Mouse (Mus musculus) adrenal gland, adult 2 months (tissue): ENCODE results near the gene Fkbpl. TPM values are rescaled to one million over a fixed set of nuclear protein-coding genes. Genes with fewer than 3 reads are reported as not detected.

Experiments
- DNase-seq: peaks from one replicate; pipeline ENCODE4 v3.0.0; 2021
- long read RNA-seq: library from polyadenylated mRNA; stranded (forward); transcript quantifications from one replicate; pipeline ENCODE4 v2.0.0, GENCODE M21; 2021
- polyA plus RNA-seq: library from polyadenylated mRNA; depleted of rRNA; stranded (reverse); fragments of >200 nt; gene quantifications from 2 replicates; pipeline ENCODE4 v1.2.3, GENCODE M21; 2012; rRNA removed
- total RNA-seq, 2 experiments: library from RNA; stranded (reverse); gene quantifications; 2 replicates each; pipeline ENCODE4 v1.2.3; 2021

The Fkbpl gene
- total RNA-seq (10 to 100 TPM; 12.7 to 17.2 TPM), polyA plus RNA-seq (7.1 and 7.6 TPM in 2 replicates)
- long read RNA-seq, transcript Fkbpl-201 (2 exons, 1,270 nt) = major isoform, 5 of 11 reads
- long read RNA-seq, partial matches to known transcripts = 0 of 11 reads
- long read RNA-seq, other reads (novel, unspliced or antisense) = 3 of 11 reads

GRCm38 (mm10) chr17:34644608-34645007, at the start of gene Fkbpl:
Gene Fkbpl (plus strand): TSS chr17:34644764.
- peak; percentile 96 for DNase-seq

DNA sequence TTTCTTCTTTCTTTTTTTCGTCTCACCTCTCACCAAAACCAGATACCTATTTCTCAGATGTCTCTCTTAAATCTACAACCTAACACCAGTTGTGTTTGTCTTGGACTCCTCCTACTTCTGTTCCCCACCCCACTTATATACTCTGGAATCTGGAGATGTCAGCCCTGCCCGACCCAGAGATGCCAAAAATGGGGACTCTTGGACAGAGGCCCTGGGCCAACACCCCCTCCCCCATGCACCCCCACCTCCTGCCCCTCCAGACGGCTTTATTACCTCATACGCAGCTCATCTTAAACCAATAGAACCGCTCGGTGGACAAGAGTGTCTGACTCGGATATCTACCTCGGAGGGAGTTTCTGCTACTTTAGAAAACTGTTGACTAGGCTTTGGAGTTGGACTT, 48.5 kb upstream of the Fkbpl start:
- DNase-seq = no peak

DNA sequence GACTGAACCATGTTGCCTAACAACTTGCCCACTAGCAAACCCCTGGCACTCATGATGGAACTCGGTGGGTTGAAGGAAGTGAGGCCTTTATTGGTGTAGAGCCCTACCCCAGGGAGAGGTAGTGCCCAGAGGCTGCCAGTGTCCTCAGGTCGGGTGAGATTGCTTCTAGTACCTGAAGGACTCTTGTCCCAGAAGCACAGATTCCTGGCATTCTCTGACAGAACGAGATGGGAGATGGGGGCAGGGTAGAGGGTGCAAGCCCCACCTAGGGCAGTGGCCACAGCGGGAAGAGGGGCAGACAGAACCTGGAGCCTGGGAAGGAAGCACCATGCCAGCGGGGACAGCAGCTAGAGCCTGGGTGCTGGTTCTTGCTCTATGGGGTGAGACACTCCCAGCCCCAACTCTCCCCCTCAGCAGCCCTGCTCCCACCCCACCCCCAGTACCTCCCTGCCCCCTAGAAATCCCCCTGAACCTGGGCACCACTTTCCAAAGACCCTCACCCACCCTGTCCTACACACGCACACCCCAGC, 46.9 kb upstream of the Fkbpl start, which contains the start of gene Ager:
Gene Ager (plus strand): TSS at position 297 of the 530 bp plus-strand sequence.
- no peak for DNase-seq

GRCm38 (mm10) chr17:34599891-34600290, 44.7 kb upstream of the Fkbpl start:
- no peak for DNase-seq

GRCm38 (mm10) chr17:34601796-34602195, 42.8 kb upstream of the Fkbpl start:
- no peak for DNase-seq

GRCm38 (mm10) chr17:34603375-34604060, 41.0 kb upstream of the Fkbpl start, which contains the start of gene Rnf5:
Gene Rnf5 (minus strand): TSS chr17:34603690.
- DNase-seq = peak; percentile 97

DNA sequence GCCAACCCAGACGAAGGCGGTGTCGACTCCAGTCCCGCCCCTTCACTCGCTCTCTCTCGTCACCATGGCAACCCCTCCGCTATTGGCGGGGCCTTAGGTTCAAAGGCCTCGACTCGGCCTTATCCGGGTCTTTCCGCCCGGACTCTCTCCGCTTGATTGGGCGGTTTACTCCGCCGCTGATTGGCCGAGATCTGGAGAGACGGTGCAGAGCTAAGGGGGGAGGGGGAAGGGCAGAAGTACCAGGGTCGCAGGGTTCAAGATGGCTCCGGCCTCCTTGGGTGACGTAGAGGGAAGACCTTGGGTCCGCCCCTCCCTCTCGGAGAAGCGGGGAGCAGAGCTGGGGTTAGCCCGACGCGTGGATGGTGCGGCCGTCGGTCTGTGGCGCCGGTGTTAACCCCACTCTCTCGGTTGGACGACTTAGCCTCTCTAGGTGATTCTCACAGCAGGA, 40.5 kb upstream of the Fkbpl start, which contains the start of gene Agpat1:
Gene Agpat1 (plus strand): TSS at position 202 of the 448 bp plus-strand sequence.
- DNase-seq = peak; percentile 99

GRCm38 (mm10) chr17:34604511-34605237, 39.9 kb upstream of the Fkbpl start:
- peak; percentile 83 for DNase-seq

- peak; percentile 98 for DNase-seq
Measured at GRCm38 (mm10) chr17:34605609-34606008, 39.0 kb upstream of the Fkbpl start.

DNA sequence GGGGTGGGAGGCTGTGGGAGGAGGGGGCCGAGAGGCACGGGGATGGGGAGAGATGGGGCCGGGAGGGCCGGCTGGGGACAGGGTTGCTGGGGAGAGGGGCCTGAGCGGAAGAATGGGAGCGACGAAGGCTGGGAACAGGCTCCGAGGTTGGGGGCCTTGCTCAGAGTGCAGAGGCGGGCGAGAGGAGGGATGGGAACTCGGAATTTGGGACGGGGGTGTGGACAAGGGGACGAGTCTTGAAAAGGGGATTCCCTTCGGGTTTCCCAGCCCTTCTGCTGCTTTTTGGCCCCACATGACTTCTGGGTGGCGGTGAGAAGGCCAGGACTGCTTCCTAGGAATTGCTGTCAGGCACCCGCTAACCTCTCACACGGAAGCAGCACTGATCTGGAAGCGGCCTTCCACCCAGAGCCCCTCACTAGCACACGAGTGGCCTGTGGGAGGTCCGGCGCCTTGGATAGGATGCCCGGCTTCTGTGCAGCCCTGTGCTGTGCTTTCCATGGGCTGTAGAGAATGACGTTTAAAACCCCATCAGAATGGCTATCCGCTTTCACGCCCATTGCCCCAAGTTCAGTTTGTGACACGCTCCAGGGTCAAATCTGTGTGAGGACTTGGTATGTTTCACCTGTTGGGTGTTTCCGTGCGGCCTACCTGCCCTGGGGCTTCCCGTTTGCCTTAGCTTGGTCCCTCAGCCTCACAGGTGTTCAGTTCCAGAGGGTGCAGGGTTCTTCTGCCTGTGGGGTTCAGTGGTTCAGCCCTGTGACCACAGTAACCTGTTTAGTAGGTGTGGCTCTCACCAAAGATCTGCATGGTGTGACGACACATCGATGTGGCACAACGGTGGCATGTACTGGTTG, 38.2 kb upstream of the Fkbpl start:
- peak; percentile 48 for DNase-seq

GRCm38 (mm10) chr17:34607997-34608396, 36.6 kb upstream of the Fkbpl start:
- no peak for DNase-seq

DNA sequence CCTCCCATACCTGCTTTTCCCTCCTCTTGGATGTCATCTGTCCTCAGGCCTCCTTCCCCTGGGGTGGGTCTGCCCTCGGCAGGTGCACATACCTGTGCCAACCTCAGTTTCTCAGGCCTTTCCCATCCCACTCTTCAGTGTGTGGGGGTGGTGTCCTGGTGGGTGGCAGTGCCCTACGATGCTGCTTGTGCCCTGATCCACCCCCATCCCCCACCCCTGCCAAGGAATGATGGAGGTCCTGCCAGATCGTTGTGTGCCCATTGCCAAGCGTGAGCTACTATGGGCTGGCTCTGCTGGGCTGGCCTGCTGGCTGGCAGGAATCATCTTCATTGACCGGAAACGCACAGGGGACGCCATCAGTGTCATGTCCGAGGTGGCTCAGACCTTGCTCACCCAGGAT, 33.5 kb upstream of the Fkbpl start:
- DNase-seq = no peak

GRCm38 (mm10) chr17:34613054-34613645, 31.4 kb upstream of the Fkbpl start:
- no peak for DNase-seq

DNA sequence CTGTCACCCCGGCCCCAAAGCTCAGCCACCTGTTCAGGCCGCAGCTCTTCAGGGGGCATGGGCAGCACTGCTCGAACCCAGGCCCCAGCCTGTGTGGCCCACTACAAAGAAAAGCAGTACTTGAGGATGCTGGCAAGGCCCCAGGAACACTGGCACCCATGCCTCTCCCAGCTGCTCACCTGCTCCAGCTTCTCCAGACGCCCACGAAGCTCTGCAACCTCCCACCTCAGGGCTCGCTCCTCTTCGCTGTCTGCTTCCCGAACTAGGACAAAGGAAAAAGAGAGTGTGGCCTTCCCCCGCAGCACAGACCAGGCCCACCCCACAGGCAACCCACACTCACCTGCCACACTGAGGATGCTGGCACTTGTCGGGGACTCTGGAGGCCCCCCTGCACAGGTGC, 30.7 kb upstream of the Fkbpl start:
- DNase-seq = no peak

DNA sequence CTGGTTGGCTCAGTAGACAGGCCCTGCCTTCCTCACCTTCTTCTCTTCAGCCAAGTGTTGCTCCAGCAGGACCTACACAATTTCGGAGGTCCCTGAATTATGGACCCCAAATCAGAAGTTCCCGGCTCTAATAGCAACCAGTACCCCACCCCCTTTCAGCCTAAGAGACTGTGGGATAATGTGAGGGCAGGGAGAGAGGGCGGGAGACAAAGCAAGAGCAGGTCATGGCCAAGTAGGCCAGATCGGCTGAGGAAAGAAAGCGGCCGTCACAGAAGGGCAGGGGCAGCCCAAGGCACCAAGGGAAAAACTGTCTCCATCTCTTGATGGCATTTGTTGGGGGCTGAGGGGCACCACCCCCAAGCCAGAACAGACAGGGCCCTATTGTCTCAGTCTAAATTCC, 28.7 kb upstream of the Fkbpl start, which contains the start of gene Egfl8:
Gene Egfl8 (minus strand): TSS at position 101 of the 400 bp plus-strand sequence.
- no peak for DNase-seq

GRCm38 (mm10) chr17:34618999-34619398, 25.6 kb upstream of the Fkbpl start:
- peak; percentile 81 for DNase-seq

GRCm38 (mm10) chr17:34621006-34621405, 23.6 kb upstream of the Fkbpl start:
- no peak for DNase-seq

- DNase-seq = no peak
Measured at GRCm38 (mm10) chr17:34623161-34623560, 21.4 kb upstream of the Fkbpl start.

GRCm38 (mm10) chr17:34624981-34625380, 19.6 kb upstream of the Fkbpl start:
- no peak for DNase-seq

- DNase-seq = no peak
Measured at GRCm38 (mm10) chr17:34626062-34626772, 18.3 kb upstream of the Fkbpl start.

DNA sequence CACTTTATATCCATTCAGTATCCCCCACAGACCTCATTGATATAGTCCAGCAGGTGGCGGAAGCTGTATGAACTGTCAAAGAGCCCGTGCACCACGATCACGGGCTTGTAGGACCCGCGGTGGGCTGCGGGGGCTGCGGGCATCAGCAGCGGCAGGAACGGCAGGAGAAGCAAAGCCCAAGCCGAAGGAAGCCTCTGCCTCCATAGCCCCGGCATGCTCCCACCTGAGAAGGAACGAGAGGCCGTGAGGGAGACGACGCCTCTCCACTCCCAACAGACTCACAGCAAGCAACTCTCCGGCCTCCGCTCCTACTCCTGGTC, 17.8 kb upstream of the Fkbpl start:
- no peak for DNase-seq
